ENCODE assay signal across 21 mouse cellular contexts in genomic region chr7:16196616-16197015, GRCm38 (mm10). TPM values are rescaled to one million over a fixed set of nuclear protein-coding genes. Genes with fewer than 3 reads are reported as not detected.
A peak's percentile ranks its signal among the peaks of the same experiment; 100 is the strongest.
DNase-seq lines count a peak whose midpoint lies in the region; ATAC-seq and TF ChIP-seq lines count a peak whose summit lies in the region.
"Had no signal": no experiment of that assay in that cellular context is flagged by ENCODE, and none has a peak within 500 bp of the region (broad histone marks: within the 10 kb centered on the region; RNA-seq: fewer than 3 reads in every experiment).

No protein-coding gene starts in this region.

- no peak overlapping the region for H3K4me2 ChIP-seq in forebrain, embryonic 11.5 days (ENCODE audit: low read depth, low read length, severe bottlenecking)
- no peak overlapping the region for H3K4me2 ChIP-seq in forebrain, postnatal 0 days (ENCODE audit: low read depth)
- H3K4me2 ChIP-seq in kidney, embryonic 15.5 days: no peak overlapping the region
- H3K4me2 ChIP-seq: embryonic facial prominence, embryonic 13.5 days; forebrain, embryonic 13.5 days; hindbrain, embryonic 14.5 days had no signal

- no peak for TF ChIP-seq POLR2A in kidney, adult 2 months (IDR thresholded peaks at IDR 0.05; ENCODE audit: low read depth, low read length)

- no peaks in the 10 kb centered on the region; the same call in 1 of the 2 replicates for H3K36me3 ChIP-seq in forebrain, embryonic 11.5 days (ENCODE audit: control insufficient read depth, insufficient read depth, low read length)
- peaks cover 36% of the 10 kb centered on the region for H3K36me3 ChIP-seq in forebrain, postnatal 0 days (ENCODE audit: insufficient read depth)
- peaks cover 45% of the 10 kb centered on the region for H3K36me3 ChIP-seq in kidney, embryonic 15.5 days
- H3K36me3 ChIP-seq in kidney, adult 2 months (ENCODE audit: control insufficient read depth, insufficient read depth, low read length): no peaks in the 10 kb centered on the region

- TF ChIP-seq CTCF in forebrain, postnatal 0 days (IDR thresholded peaks at IDR 0.05; ENCODE audit: low read depth): no peak
- TF ChIP-seq CTCF in kidney, adult 2 months (conservative IDR thresholded peaks at IDR 0.05; ENCODE audit: insufficient read depth, insufficient read length, low read depth, low read length): no peak

- no peaks in the 10 kb centered on the region for H3K9me3 ChIP-seq in forebrain, embryonic 11.5 days (ENCODE audit: control insufficient read depth, low read length)
- no peaks in the 10 kb centered on the region for H3K9me3 ChIP-seq in forebrain, postnatal 0 days (ENCODE audit: low read length)
- H3K9me3 ChIP-seq in kidney, embryonic 15.5 days (replicated peaks): no peaks in the 10 kb centered on the region
- H3K9me3 ChIP-seq: embryonic facial prominence, embryonic 13.5 days; forebrain, embryonic 13.5 days; heart, embryonic 10.5 days had no signal

- 0 out of 2 replicates have a peak, but pooled peaks have one; percentile 40 for ATAC-seq in forebrain, embryonic 11.5 days (replicated peaks; ENCODE audit: low FRiP score)
- ATAC-seq in forebrain, postnatal 0 days: no peak
- ATAC-seq in kidney, embryonic 15.5 days (replicated peaks; ENCODE audit: low FRiP score): 0 out of 2 replicates have a peak, but pooled peaks have one; percentile 9
- ATAC-seq: forebrain, embryonic 13.5 days; Patski had no signal

- H3K27ac ChIP-seq in forebrain, embryonic 11.5 days (ENCODE audit: low read depth, low read length): no peak overlapping the region
- H3K27ac ChIP-seq in forebrain, postnatal 0 days (ENCODE audit: low read depth, low read length): no peak overlapping the region
- no peak overlapping the region for H3K27ac ChIP-seq in kidney, embryonic 15.5 days
- no peak overlapping the region for H3K27ac ChIP-seq in kidney, adult 2 months (ENCODE audit: insufficient read depth, low read depth, low read length)
- H3K27ac ChIP-seq: embryonic facial prominence, embryonic 13.5 days; forebrain, embryonic 13.5 days; heart, embryonic 10.5 days; hindbrain, embryonic 14.5 days had no signal

- no peaks in the 10 kb centered on the region for H3K4me1 ChIP-seq in forebrain, embryonic 11.5 days (replicated peaks; ENCODE audit: control insufficient read depth, insufficient read depth, low read length)
- H3K4me1 ChIP-seq in forebrain, postnatal 0 days (ENCODE audit: insufficient read depth): no peaks in the 10 kb centered on the region
- peaks cover 5% of the 10 kb centered on the region; the same call in 1 of the 2 replicates for H3K4me1 ChIP-seq in kidney, embryonic 15.5 days
- no peaks in the 10 kb centered on the region for H3K4me1 ChIP-seq in kidney, adult 2 months (ENCODE audit: control insufficient read depth, insufficient read depth, low read length)
- H3K4me1 ChIP-seq: heart, embryonic 10.5 days had no signal

- WGBS in forebrain, embryonic 11.5 days: 71% methylated on average over 6 of the region's 6 CpGs
- 55% methylated on average over 6 of the region's 6 CpGs for WGBS in forebrain, postnatal 0 days
- WGBS in kidney, embryonic 15.5 days: 46% methylated on average over 6 of the region's 6 CpGs
- 77% methylated on average over 6 of the region's 6 CpGs for WGBS in kidney, adult 2 months

- no peak for DNase-seq in forebrain, embryonic 11.5 days (ENCODE audit: low spot score)
- DNase-seq in forebrain, postnatal 0 days: no peak
- no peak for DNase-seq in kidney, adult 2 months
- peak; percentile 32 for DNase-seq in R1 (ENCODE audit: low read depth, low spot score)
- peak; percentile 66 for DNase-seq in thymus, postnatal 4 days
- DNase-seq in spleen, postnatal 36 days (ENCODE audit: low spot score in 2 of 2): no peak
- DNase-seq: adrenal gland, adult 2 months; adrenal gland, postnatal 36 days; cerebellum, adult 11 months; cerebellum, adult 8-10 months; cerebellum, postnatal 36 days; gastrocnemius, postnatal 36 days; heart, adult 11 months; heart, postnatal 14 days had no signal

- H3K4me3 ChIP-seq in forebrain, embryonic 11.5 days (ENCODE audit: low read depth, low read length): no peak overlapping the region
- no peak overlapping the region for H3K4me3 ChIP-seq in forebrain, postnatal 0 days (ENCODE audit: low read depth, low read length)
- H3K4me3 ChIP-seq in kidney, embryonic 15.5 days (replicated peaks): no peak overlapping the region
- H3K4me3 ChIP-seq in kidney, adult 2 months (ENCODE audit: insufficient read depth, low read depth, low read length): no peak overlapping the region
- H3K4me3 ChIP-seq: embryonic facial prominence, embryonic 13.5 days; forebrain, embryonic 13.5 days; heart, embryonic 10.5 days had no signal

- no peaks in the 10 kb centered on the region for H3K27me3 ChIP-seq in forebrain, embryonic 11.5 days (ENCODE audit: control insufficient read depth, insufficient read depth, low read length)
- no peaks in the 10 kb centered on the region for H3K27me3 ChIP-seq in forebrain, postnatal 0 days (ENCODE audit: insufficient read depth, low read length)
- no peaks in the 10 kb centered on the region for H3K27me3 ChIP-seq in kidney, embryonic 15.5 days
- no peaks in the 10 kb centered on the region for H3K27me3 ChIP-seq in kidney, adult 2 months (replicated peaks; ENCODE audit: control insufficient read depth, insufficient read depth, low read length)
- H3K27me3 ChIP-seq: embryonic facial prominence, embryonic 13.5 days; forebrain, embryonic 13.5 days; Patski had no signal

- no peak overlapping the region for H3K9ac ChIP-seq in forebrain, embryonic 11.5 days (ENCODE audit: low read length)
- H3K9ac ChIP-seq in forebrain, postnatal 0 days: no peak overlapping the region
- H3K9ac ChIP-seq in kidney, embryonic 15.5 days: no peak overlapping the region
- H3K9ac ChIP-seq: embryonic facial prominence, embryonic 13.5 days; hindbrain, embryonic 14.5 days had no signal

RNA-seq across cellular contexts. Expression of gene Meis3, which starts 21.7 kb away (rescaled TPM):
- 77.8 and 79.7 TPM in 2 replicates for polyA plus RNA-seq in forebrain, embryonic 11.5 days (2014; fragmentation: Nextera tagmentation; extraction: Ambion mirVana)
- total RNA-seq in forebrain, postnatal 0 days (2014; rRNA removed): 98.6 and 100 TPM in 2 replicates
- polyA plus RNA-seq in forebrain, postnatal 0 days (2015; fragmentation: Nextera tagmentation; extraction: Ambion mirVana): 86.4 and 90.9 TPM in 2 replicates
- polyA plus RNA-seq in kidney, embryonic 15.5 days (2015; fragmentation: Nextera tagmentation; extraction: Ambion mirVana): 22.5 and 28.9 TPM in 2 replicates
- polyA plus RNA-seq in kidney, adult 2 months (2012; rRNA removed): 3.8 and 6.6 TPM in 2 replicates

RNA-seq across cellular contexts. Expression of gene Dhx34, which starts 25.2 kb away (rescaled TPM):
- 14.3 and 16.4 TPM in 2 replicates for polyA plus RNA-seq in forebrain, embryonic 11.5 days (2014; fragmentation: Nextera tagmentation; extraction: Ambion mirVana)
- total RNA-seq in forebrain, postnatal 0 days (2014; rRNA removed): 10.9 and 16.0 TPM in 2 replicates
- polyA plus RNA-seq in forebrain, postnatal 0 days (2015; fragmentation: Nextera tagmentation; extraction: Ambion mirVana): 8.4 and 9.7 TPM in 2 replicates
- 14.1 and 18.2 TPM in 2 replicates for polyA plus RNA-seq in kidney, embryonic 15.5 days (2015; fragmentation: Nextera tagmentation; extraction: Ambion mirVana)
- 22.7 and 28.9 TPM in 2 replicates for polyA plus RNA-seq in kidney, adult 2 months (2012; rRNA removed)

RNA-seq across cellular contexts. Expression of gene C5ar2, which starts 47.3 kb away (rescaled TPM):
- polyA plus RNA-seq in forebrain, embryonic 11.5 days (2014; fragmentation: Nextera tagmentation; extraction: Ambion mirVana): 0.12 and 0.25 TPM in 2 replicates
- 0.14 and 0.23 TPM in 2 replicates for total RNA-seq in forebrain, postnatal 0 days (2014; rRNA removed)
- polyA plus RNA-seq in forebrain, postnatal 0 days (2015; fragmentation: Nextera tagmentation; extraction: Ambion mirVana): 0.13 and 0.17 TPM in 2 replicates
- 0.04 and 0.08 TPM in 2 replicates for polyA plus RNA-seq in kidney, embryonic 15.5 days (2015; fragmentation: Nextera tagmentation; extraction: Ambion mirVana)
- polyA plus RNA-seq in kidney, adult 2 months (2012; rRNA removed): 0.34 and 0.39 TPM in 2 replicates
- polyA plus RNA-seq: C2C12; hindbrain, embryonic 14.5 days; Patski had no signal

Comparison
In these comparisons a context has a peak if more than half of its experiments do, and no peak if none do; other contexts are left out.
1. DNase-seq: peak in R1 (single experiment) and thymus, postnatal 4 days (single experiment); none in forebrain, embryonic 11.5 days (single experiment), forebrain, postnatal 0 days (single experiment), kidney, adult 2 months (single experiment) and spleen, postnatal 36 days (0 of 2).